Mouse (Mus musculus): Measurements from ENCODE around the gene Atxn7l1.

- TF ChIP-seq CTCF (IDR thresholded peaks at IDR 0.05; ENCODE audit: extremely low read depth, insufficient read depth, insufficient read length, insufficient replicate concordance), result no peak
- no peak for TF ChIP-seq POLR2A (IDR thresholded peaks at IDR 0.05; ENCODE audit: low read depth, low read length)
Observed at GRCm38 (mm10) chr12:33205255-33205654, 57.8 kb downstream of the Atxn7l1 start.

Measured in spleen, adult 2 months (tissue).